Mouse (Mus musculus) kidney, adult 11 months (tissue): ENCODE results near the gene Six2.

ENCODE experiments used
- DNase-seq: peaks from one replicate; pipeline ENCODE4 v3.0.0; 2022

The Six2 gene

GRCm38 (mm10) chr17:85688236-85688910, at the start of gene Six2:
Six2 (minus strand) TSS chr17:85688274.
- DNase-seq = no peak

- no peak for DNase-seq
Observed at GRCm38 (mm10) chr17:85737090-85737780, 49.2 kb upstream of the Six2 start.

GRCm38 (mm10) chr17:85731329-85731728, 43.3 kb upstream of the Six2 start:
- DNase-seq = no peak

- DNase-seq = no peak
Observed at GRCm38 (mm10) chr17:85730231-85731015, 42.3 kb upstream of the Six2 start.

GRCm38 (mm10) chr17:85728071-85728718, 40.1 kb upstream of the Six2 start:
- no peak for DNase-seq

GRCm38 (mm10) chr17:85725988-85726387, 37.9 kb upstream of the Six2 start:
- DNase-seq = no peak

- DNase-seq = no peak
Observed at GRCm38 (mm10) chr17:85723166-85723565, 35.1 kb upstream of the Six2 start.

GRCm38 (mm10) chr17:85717266-85717665, 29.2 kb upstream of the Six2 start:
- no peak for DNase-seq

- no peak for DNase-seq
Observed at GRCm38 (mm10) chr17:85715784-85716183, 27.7 kb upstream of the Six2 start.

- DNase-seq = no peak
Observed at GRCm38 (mm10) chr17:85714370-85714769, 26.3 kb upstream of the Six2 start.

GRCm38 (mm10) chr17:85712874-85713273, 24.8 kb upstream of the Six2 start:
- no peak for DNase-seq

GRCm38 (mm10) chr17:85704369-85705260, 16.5 kb upstream of the Six2 start:
- DNase-seq = no peak

- DNase-seq = no peak
Observed at GRCm38 (mm10) chr17:85700028-85700427, 12.0 kb upstream of the Six2 start.

- DNase-seq = no peak
Observed at GRCm38 (mm10) chr17:85698643-85699042, 10.6 kb upstream of the Six2 start.

- no peak for DNase-seq
Observed at GRCm38 (mm10) chr17:85697976-85698375, 9.9 kb upstream of the Six2 start.

GRCm38 (mm10) chr17:85694499-85694898, 6.4 kb upstream of the Six2 start:
- no peak for DNase-seq

GRCm38 (mm10) chr17:85693101-85693500, 5.0 kb upstream of the Six2 start:
- DNase-seq = no peak

- DNase-seq = no peak
Observed at GRCm38 (mm10) chr17:85692594-85692993, 4.5 kb upstream of the Six2 start.

- DNase-seq = no peak
Observed at GRCm38 (mm10) chr17:85691701-85692536, 3.8 kb upstream of the Six2 start.

- DNase-seq = no peak
Observed at GRCm38 (mm10) chr17:85690969-85691335, 2.9 kb upstream of the Six2 start.

- DNase-seq = no peak
Observed at GRCm38 (mm10) chr17:85690323-85690968, 2.4 kb upstream of the Six2 start.
